Mouse (Mus musculus): Measurements from ENCODE around the gene Nav2.

GRCm38 (mm10) chr7:49225741-49226140 lies 317.2 kb downstream of the Nav2 start:
- TF ChIP-seq CTCF (IDR thresholded peaks at IDR 0.05; ENCODE audit: low read depth, low read length) (no peak), POLR2AphosphoS5 (IDR thresholded peaks at IDR 0.05; ENCODE audit: insufficient replicate concordance, low read depth, low read length) (no peak), TAL1 (conservative IDR thresholded peaks at IDR 0.05; ENCODE audit: low read depth, low read length) (no peak), GATA2 (IDR thresholded peaks at IDR 0.05; ENCODE audit: borderline replicate concordance, low read depth, low read length) (no peak), GATA1 (IDR thresholded peaks at IDR 0.05; ENCODE audit: borderline replicate concordance, low read length) (no peak)
